In the genomic region with DNA sequence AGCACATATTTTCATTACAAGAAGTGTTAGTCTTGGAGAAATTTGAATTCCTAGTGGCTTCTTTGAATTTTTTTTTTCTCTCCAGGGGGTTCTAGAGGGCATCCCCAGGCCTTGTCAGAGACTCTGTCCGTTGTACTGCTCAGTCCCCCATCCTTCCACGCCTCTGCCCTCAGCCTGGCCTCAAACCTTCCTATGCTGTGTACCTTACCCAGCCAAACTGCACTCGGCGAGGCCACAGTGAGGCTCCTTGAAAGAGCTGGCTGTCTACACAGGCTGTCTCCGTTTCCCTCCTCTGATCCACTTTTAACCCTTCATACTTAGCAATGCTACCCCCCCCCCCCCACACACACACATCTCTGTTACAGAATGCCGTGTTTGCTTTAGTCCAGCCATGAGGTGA, we compare ENCODE assay signal across 19 mouse cellular contexts. TPM values are rescaled to one million over a fixed set of nuclear protein-coding genes. Genes with fewer than 3 reads are reported as not detected.
"Had no signal": no experiment of that assay in that cellular context is flagged by ENCODE, and none has a peak within 500 bp of the region (broad histone marks: within the 10 kb centered on the region; RNA-seq: fewer than 3 reads in every experiment).

No protein-coding gene starts in this region.

- H3K9ac ChIP-seq: heart, embryonic 12.5 days; heart, embryonic 15.5 days; intestine, embryonic 15.5 days had no signal

- H3K9me3 ChIP-seq: heart, embryonic 10.5 days; heart, embryonic 13.5 days; heart, embryonic 15.5 days; hindbrain, embryonic 10.5 days; hindbrain, embryonic 12.5 days; hindbrain, embryonic 13.5 days; hindbrain, embryonic 15.5 days; intestine, embryonic 15.5 days; kidney, embryonic 15.5 days had no signal

- H3K36me3 ChIP-seq: heart, embryonic 10.5 days; heart, embryonic 12.5 days; heart, embryonic 13.5 days; heart, embryonic 15.5 days; hindbrain, embryonic 10.5 days; hindbrain, embryonic 12.5 days; hindbrain, embryonic 13.5 days; hindbrain, embryonic 15.5 days; intestine, embryonic 15.5 days; kidney, embryonic 15.5 days had no signal

- DNase-seq: layer of hippocampus, adult 9-11 months; layer of hippocampus, postnatal 36 days had no signal

- H3K27ac ChIP-seq: heart, embryonic 13.5 days; heart, embryonic 15.5 days; hindbrain, embryonic 10.5 days; hindbrain, embryonic 13.5 days; hindbrain, embryonic 14.5 days; hindbrain, embryonic 15.5 days; hindbrain, postnatal 0 days; intestine, embryonic 15.5 days; kidney, embryonic 15.5 days; kidney, postnatal 0 days; layer of hippocampus, adult 2 months had no signal

RNA-seq across cellular contexts. Expression of gene Tmem121b, which starts 31.4 kb away (rescaled TPM):
- total RNA-seq: heart, postnatal 25 days; heart, postnatal 36 days had no signal
- polyA plus RNA-seq: heart, embryonic 15.5 days; heart, postnatal 0 days had no signal
